23 mouse cellular contexts compared by ENCODE assay signal in the genomic region with DNA sequence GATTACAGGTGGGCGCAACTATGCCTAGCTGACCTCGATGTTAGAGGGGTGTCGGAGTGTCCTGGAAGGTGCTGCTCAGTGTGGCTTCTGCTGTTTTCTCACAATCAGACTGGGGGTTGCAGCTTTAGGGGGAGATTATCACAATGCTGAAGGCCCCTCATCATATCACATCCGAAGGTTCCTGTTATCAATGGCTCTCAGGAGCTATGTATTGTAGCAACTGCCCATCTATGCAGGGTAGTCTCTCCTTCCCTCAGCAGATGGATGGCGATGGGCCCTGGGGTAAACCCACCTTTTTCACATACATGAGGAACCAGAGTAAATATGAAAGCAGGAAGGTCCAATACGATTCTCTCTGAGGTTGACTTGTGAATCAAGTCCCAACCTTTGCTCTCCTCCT. TPM values are rescaled to one million over a fixed set of nuclear protein-coding genes. Genes with fewer than 3 reads are reported as not detected.
A peak's percentile ranks its signal among the peaks of the same experiment; 100 is the strongest.
DNase-seq lines count a peak whose midpoint lies in the region; ATAC-seq and TF ChIP-seq lines count a peak whose summit lies in the region.
"Had no signal": no experiment of that assay in that cellular context is flagged by ENCODE, and none has a peak within 500 bp of the region (broad histone marks: within the 10 kb centered on the region; RNA-seq: fewer than 3 reads in every experiment).

No protein-coding gene starts in this region.

- TF ChIP-seq EP300 in liver, postnatal 0 days (IDR thresholded peaks at IDR 0.05; ENCODE audit: low read depth), result no peak
- TF ChIP-seq EP300 in liver, embryonic 14.5 days (IDR thresholded peaks at IDR 0.05; ENCODE audit: low read depth), result 0 out of 2 replicates have a peak, but pooled peaks have one; percentile 20

- peaks cover 3% of the 10 kb centered on the region; the same call in 1 of the 2 replicates for H3K4me1 ChIP-seq in liver, embryonic 11.5 days (replicated peaks; ENCODE audit: control insufficient read depth, insufficient read depth, low read length)
- no peaks in the 10 kb centered on the region for H3K4me1 ChIP-seq in liver, postnatal 0 days (ENCODE audit: insufficient read depth)
- peaks cover 8% of the 10 kb centered on the region; the same call in 1 of the 2 replicates for H3K4me1 ChIP-seq in liver, embryonic 13.5 days (replicated peaks)
- H3K4me1 ChIP-seq in liver, embryonic 14.5 days (replicated peaks; ENCODE audit: control insufficient read depth in 2 of 2, insufficient read depth in 2 of 2, low read length in 1 of 2), result peaks cover 0 to 8% of the 10 kb centered on the region in 2 experiments; a peak in 1 of 4 replicates
- H3K4me1 ChIP-seq: embryonic facial prominence, embryonic 13.5 days; embryonic facial prominence, embryonic 15.5 days; forebrain, embryonic 10.5 days; forebrain, embryonic 12.5 days had no signal

- H3K4me2 ChIP-seq in liver, embryonic 11.5 days, result no peak overlapping the region
- no peak overlapping the region for H3K4me2 ChIP-seq in liver, postnatal 0 days (ENCODE audit: low read depth, low read length)
- H3K4me2 ChIP-seq in liver, embryonic 13.5 days, result no peak overlapping the region
- no peak overlapping the region for H3K4me2 ChIP-seq in liver, embryonic 14.5 days (ENCODE audit: low read depth)
- H3K4me2 ChIP-seq: embryonic facial prominence, embryonic 13.5 days; embryonic facial prominence, embryonic 15.5 days; forebrain, embryonic 12.5 days had no signal

- no peaks in the 10 kb centered on the region for H3K9me3 ChIP-seq in liver, embryonic 11.5 days (ENCODE audit: control insufficient read depth, low read length)
- H3K9me3 ChIP-seq in liver, postnatal 0 days (ENCODE audit: low read length), result no peaks in the 10 kb centered on the region
- H3K9me3 ChIP-seq in liver, embryonic 13.5 days (replicated peaks), result no peaks in the 10 kb centered on the region
- H3K9me3 ChIP-seq in liver, embryonic 14.5 days (ENCODE audit: control insufficient read depth, low read length), result no peaks in the 10 kb centered on the region
- H3K9me3 ChIP-seq: embryonic facial prominence, embryonic 13.5 days; embryonic facial prominence, embryonic 15.5 days; forebrain, embryonic 10.5 days; forebrain, embryonic 12.5 days had no signal

- H3K27ac ChIP-seq in liver, embryonic 11.5 days (ENCODE audit: low read depth, low read length), result no peak overlapping the region
- no peak overlapping the region for H3K27ac ChIP-seq in liver, postnatal 0 days (ENCODE audit: low read depth)
- H3K27ac ChIP-seq in liver, embryonic 13.5 days, result no peak overlapping the region
- H3K27ac ChIP-seq in liver, embryonic 14.5 days, result no peak overlapping the region
- H3K27ac ChIP-seq: embryonic facial prominence, embryonic 13.5 days; embryonic facial prominence, embryonic 15.5 days; forebrain, embryonic 10.5 days; forebrain, embryonic 12.5 days had no signal

- no peak overlapping the region for H3K4me3 ChIP-seq in liver, embryonic 11.5 days (ENCODE audit: low read depth, low read length)
- H3K4me3 ChIP-seq in liver, postnatal 0 days (ENCODE audit: low read depth, low read length), result no peak overlapping the region
- H3K4me3 ChIP-seq in liver, embryonic 13.5 days (replicated peaks), result no peak overlapping the region
- H3K4me3 ChIP-seq in liver, embryonic 14.5 days (ENCODE audit: insufficient read depth in 1 of 2, low read depth in 2 of 2, low read length in 2 of 2), result no peak overlapping the region
- H3K4me3 ChIP-seq: embryonic facial prominence, embryonic 13.5 days; embryonic facial prominence, embryonic 15.5 days; erythroblast, embryonic 14.5 days; forebrain, embryonic 10.5 days; forebrain, embryonic 12.5 days had no signal

- no peak for TF ChIP-seq CTCF in liver, postnatal 0 days (IDR thresholded peaks at IDR 0.05; ENCODE audit: low read depth)
- TF ChIP-seq CTCF in liver, embryonic 14.5 days (IDR thresholded peaks at IDR 0.05; ENCODE audit: low read depth), result no peak

- no peaks in the 10 kb centered on the region for H3K36me3 ChIP-seq in liver, embryonic 11.5 days (ENCODE audit: control insufficient read depth, insufficient read depth, low read length)
- no peaks in the 10 kb centered on the region for H3K36me3 ChIP-seq in liver, postnatal 0 days (replicated peaks; ENCODE audit: insufficient read depth, low read length)
- H3K36me3 ChIP-seq in liver, embryonic 13.5 days, result no peaks in the 10 kb centered on the region
- H3K36me3 ChIP-seq in liver, embryonic 14.5 days (replicated peaks; ENCODE audit: control insufficient read depth, insufficient read depth, low read depth), result no peaks in the 10 kb centered on the region
- H3K36me3 ChIP-seq: embryonic facial prominence, embryonic 13.5 days; embryonic facial prominence, embryonic 15.5 days; forebrain, embryonic 10.5 days; forebrain, embryonic 12.5 days had no signal

- peak; percentile 70 for ATAC-seq in liver, embryonic 11.5 days (replicated peaks; ENCODE audit: low FRiP score)
- no peak for ATAC-seq in liver, postnatal 0 days
- peak; percentile 68 for ATAC-seq in liver, embryonic 13.5 days (ENCODE audit: low read depth)
- no peak for ATAC-seq in liver, embryonic 14.5 days (ENCODE audit: insufficient read depth)
- ATAC-seq: forebrain, embryonic 14.5 days had no signal

- H3K27me3 ChIP-seq in liver, embryonic 11.5 days (replicated peaks; ENCODE audit: control insufficient read depth, insufficient read depth, low read length), result no peaks in the 10 kb centered on the region
- H3K27me3 ChIP-seq in liver, postnatal 0 days (ENCODE audit: insufficient read depth, low read length), result no peaks in the 10 kb centered on the region
- no peaks in the 10 kb centered on the region for H3K27me3 ChIP-seq in liver, embryonic 13.5 days
- H3K27me3 ChIP-seq in liver, embryonic 14.5 days (ENCODE audit: control insufficient read depth, insufficient read depth, low read length), result no peaks in the 10 kb centered on the region
- H3K27me3 ChIP-seq: embryonic facial prominence, embryonic 13.5 days; embryonic facial prominence, embryonic 15.5 days; forebrain, embryonic 12.5 days had no signal

- WGBS in liver, embryonic 11.5 days, result 61% methylated on average over 6 of the region's 6 CpGs
- WGBS in liver, postnatal 0 days (ENCODE audit: insufficient replicate concordance), result 72% methylated on average over 6 of the region's 6 CpGs
- WGBS in liver, embryonic 13.5 days (ENCODE audit: insufficient replicate concordance), result 49% methylated on average over 6 of the region's 6 CpGs
- WGBS in liver, embryonic 14.5 days (ENCODE audit: insufficient replicate concordance), result 40% methylated on average over 6 of the region's 6 CpGs

- no peak for DNase-seq in liver, embryonic 11.5 days (ENCODE audit: low spot score)
- no peak for DNase-seq in liver, postnatal 0 days
- DNase-seq in liver, embryonic 13.5 days, result no peak
- DNase-seq in liver, embryonic 14.5 days (ENCODE audit: low read depth in 3 of 3, low spot score in 3 of 3), result no peak
- DNase-seq in kidney, postnatal 36 days, result no peak
- no peak for DNase-seq in ovary, postnatal 14 days (ENCODE audit: low spot score)
- DNase-seq: adrenal gland, adult 2 months; adrenal gland, postnatal 10 days; adrenal gland, postnatal 25 days; cerebellum, adult 11 months; cerebellum, adult 18-20 months; cerebellum, adult 8-10 months; cerebellum, adult 9-11 months; cerebellum, postnatal 14 days; cerebellum, postnatal 36 days; embryo, embryonic 11 days had no signal

- H3K9ac ChIP-seq in liver, embryonic 11.5 days (ENCODE audit: low read depth, low read length), result no peak overlapping the region
- no peak overlapping the region for H3K9ac ChIP-seq in liver, postnatal 0 days (replicated peaks)
- H3K9ac ChIP-seq in liver, embryonic 13.5 days, result no peak overlapping the region
- H3K9ac ChIP-seq in liver, embryonic 14.5 days (replicated peaks), result no peak overlapping the region
- H3K9ac ChIP-seq: embryonic facial prominence, embryonic 13.5 days; embryonic facial prominence, embryonic 15.5 days; forebrain, embryonic 12.5 days had no signal

RNA-seq across cellular contexts. Expression of a gene that starts 13.3 kb away (rescaled TPM):
- 11.6 and 14.3 TPM in 2 replicates for polyA plus RNA-seq in liver, embryonic 11.5 days (2014; fragmentation: Nextera tagmentation; extraction: Ambion mirVana)
- 4.3 and 5.1 TPM in 2 replicates for polyA plus RNA-seq in liver, postnatal 0 days (2015; fragmentation: Nextera tagmentation; extraction: Ambion mirVana)
- 6.0 and 6.3 TPM in 2 replicates for polyA plus RNA-seq in liver, embryonic 13.5 days (2015; fragmentation: Nextera tagmentation; extraction: Ambion mirVana)
- polyA plus RNA-seq in liver, embryonic 14.5 days (2012; rRNA removed), result 3.4 and 4.7 TPM in 2 replicates
- 5.5 and 5.6 TPM in 2 replicates for polyA plus RNA-seq in liver, embryonic 14.5 days (2014; fragmentation: Nextera tagmentation; extraction: Ambion mirVana)

RNA-seq across cellular contexts. Expression of a gene that starts 20.9 kb away (rescaled TPM):
- polyA plus RNA-seq in liver, embryonic 11.5 days (2014; fragmentation: Nextera tagmentation; extraction: Ambion mirVana), result 2.4 and 3.9 TPM in 2 replicates
- polyA plus RNA-seq in liver, postnatal 0 days (2015; fragmentation: Nextera tagmentation; extraction: Ambion mirVana), result 0.28 and 0.57 TPM in 2 replicates
- polyA plus RNA-seq in liver, embryonic 13.5 days (2015; fragmentation: Nextera tagmentation; extraction: Ambion mirVana), result 1.4 and 1.5 TPM in 2 replicates
- polyA plus RNA-seq in liver, embryonic 14.5 days (2012; rRNA removed), result 2.0 and 2.4 TPM in 2 replicates
- polyA plus RNA-seq in liver, embryonic 14.5 days (2014; fragmentation: Nextera tagmentation; extraction: Ambion mirVana), result 0.42 and 0.63 TPM in 2 replicates
- polyA plus RNA-seq: C2C12; erythroblast, embryonic 14.5 days had no signal

Comparison
In these comparisons a context has a peak if more than half of its experiments do, and no peak if none do; other contexts are left out.
1. ATAC-seq: peak in liver, embryonic 11.5 days (single experiment) and liver, embryonic 13.5 days (single experiment); none in liver, postnatal 0 days (single experiment) and liver, embryonic 14.5 days (single experiment).